In the genomic region with DNA sequence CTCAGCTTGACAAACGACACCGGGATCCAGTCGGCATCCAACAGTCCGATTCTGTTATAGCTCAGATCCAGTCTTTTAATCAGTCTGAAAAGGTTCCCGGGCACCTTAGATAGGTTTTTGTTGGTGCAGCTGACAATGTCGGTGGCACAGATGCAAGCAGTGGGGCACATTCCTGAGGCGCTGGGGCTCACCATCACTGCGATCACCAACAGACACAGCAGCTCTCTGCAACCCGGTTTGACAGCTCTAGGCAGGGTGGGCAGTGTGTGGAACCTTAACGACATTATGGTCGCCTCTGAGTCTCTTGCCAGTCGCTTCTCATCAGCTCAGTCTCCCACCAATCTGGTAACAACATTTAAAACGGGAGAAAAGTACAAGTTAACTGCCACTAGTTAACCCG, we compare ENCODE assay signal across 7 mouse cellular contexts. TPM values are rescaled to one million over a fixed set of nuclear protein-coding genes. Genes with fewer than 3 reads are reported as not detected.
DNase-seq lines count a peak whose midpoint lies in the region; ATAC-seq and TF ChIP-seq lines count a peak whose summit lies in the region.

No protein-coding gene starts in this region.

- H3K9ac ChIP-seq in heart, embryonic 15.5 days = no peak overlapping the region
- H3K9ac ChIP-seq in liver, embryonic 14.5 days (replicated peaks) = no peak overlapping the region
- no peak overlapping the region for H3K9ac ChIP-seq in stomach, postnatal 0 days (ENCODE audit: low read length)

- H3K4me1 ChIP-seq in thymus, adult 2 months (replicated peaks; ENCODE audit: control insufficient read depth, insufficient read depth, low read length) = peaks cover 2% of the 10 kb centered on the region; the same call in 1 of the 2 replicates
- 0 out of 2 replicates have a peak, but pooled peaks cover 2% of the 10 kb centered on the region for H3K4me1 ChIP-seq in heart, embryonic 15.5 days (replicated peaks)
- H3K4me1 ChIP-seq in liver, embryonic 14.5 days (replicated peaks; ENCODE audit: control insufficient read depth in 2 of 2, insufficient read depth in 2 of 2, low read length in 1 of 2) = peaks cover 0 to 2% of the 10 kb centered on the region in 2 experiments; a peak in 1 of 4 replicates
- no peaks in the 10 kb centered on the region for H3K4me1 ChIP-seq in stomach, postnatal 0 days (replicated peaks; ENCODE audit: control insufficient read depth, insufficient read depth)

- H3K4me2 ChIP-seq in heart, embryonic 15.5 days = peak overlapping the region; percentile 98
- peak overlapping the region; percentile 77 for H3K4me2 ChIP-seq in liver, embryonic 14.5 days (ENCODE audit: low read depth)
- peak overlapping the region; percentile 94 for H3K4me2 ChIP-seq in stomach, postnatal 0 days (replicated peaks; ENCODE audit: low read depth)

- H3K36me3 ChIP-seq in thymus, adult 2 months (ENCODE audit: control insufficient read depth, insufficient read depth, low read length) = no peaks in the 10 kb centered on the region
- H3K36me3 ChIP-seq in heart, embryonic 15.5 days = no peaks in the 10 kb centered on the region
- no peaks in the 10 kb centered on the region for H3K36me3 ChIP-seq in liver, embryonic 14.5 days (replicated peaks; ENCODE audit: control insufficient read depth, insufficient read depth, low read depth)
- H3K36me3 ChIP-seq in stomach, postnatal 0 days (ENCODE audit: control insufficient read depth, insufficient read depth, low read length) = no peaks in the 10 kb centered on the region

- 30% methylated on average over 14 of the region's 14 CpGs for WGBS in thymus, adult 2 months
- 22% methylated on average over 14 of the region's 14 CpGs for WGBS in heart, embryonic 15.5 days
- WGBS in liver, embryonic 14.5 days (ENCODE audit: insufficient replicate concordance) = 22% methylated on average over 14 of the region's 14 CpGs
- 31% methylated on average over 14 of the region's 14 CpGs for WGBS in stomach, postnatal 0 days

- peaks cover 5% of the 10 kb centered on the region; the same call in 1 of the 2 replicates for H3K27me3 ChIP-seq in thymus, adult 2 months (ENCODE audit: control insufficient read depth, insufficient read depth, low read length)
- H3K27me3 ChIP-seq in heart, embryonic 15.5 days = peaks cover 22% of the 10 kb centered on the region
- H3K27me3 ChIP-seq in liver, embryonic 14.5 days (ENCODE audit: control insufficient read depth, insufficient read depth, low read length) = peaks cover 34% of the 10 kb centered on the region
- H3K27me3 ChIP-seq in stomach, postnatal 0 days (ENCODE audit: control insufficient read depth, insufficient read depth, low read length) = no peaks in the 10 kb centered on the region; the same call in 1 of the 2 replicates

- no peak for TF ChIP-seq EP300 in liver, embryonic 14.5 days (IDR thresholded peaks at IDR 0.05; ENCODE audit: low read depth)
- TF ChIP-seq EP300 in stomach, postnatal 0 days (optimal IDR thresholded peaks at IDR 0.05) = no peak

- H3K27ac ChIP-seq in thymus, adult 2 months (ENCODE audit: control insufficient read depth, insufficient read depth, low read length) = no peak overlapping the region
- H3K27ac ChIP-seq in heart, embryonic 15.5 days = no peak overlapping the region
- H3K27ac ChIP-seq in liver, embryonic 14.5 days = no peak overlapping the region
- no peak overlapping the region for H3K27ac ChIP-seq in stomach, postnatal 0 days (replicated peaks)

- 0 out of 2 replicates have a peak overlapping the region, but pooled peaks have one; percentile 6 for H3K4me3 ChIP-seq in thymus, adult 2 months (ENCODE audit: control insufficient read depth, insufficient read depth, low read length)
- peak overlapping the region; percentile 80 for H3K4me3 ChIP-seq in heart, embryonic 15.5 days
- no peak overlapping the region for H3K4me3 ChIP-seq in liver, embryonic 14.5 days (ENCODE audit: insufficient read depth in 1 of 2, low read depth in 2 of 2, low read length in 2 of 2)
- peak overlapping the region; percentile 81 for H3K4me3 ChIP-seq in stomach, postnatal 0 days (ENCODE audit: low read depth, low read length)

- DNase-seq in thymus, adult 2 months = no peak
- no peak for DNase-seq in thymus, postnatal 14 days
- no peak for DNase-seq in liver, embryonic 14.5 days (ENCODE audit: low read depth in 3 of 3, low spot score in 3 of 3)
- DNase-seq in stomach, postnatal 0 days (ENCODE audit: low spot score) = no peak
- DNase-seq in thymus, postnatal 25 days = no peak
- DNase-seq in frontal cortex, postnatal 10 days (ENCODE audit: low spot score in 2 of 2) = no peak

- no peak for ATAC-seq in heart, embryonic 15.5 days (replicated peaks; ENCODE audit: insufficient number of reproducible peaks, insufficient read depth, low FRiP score, low read depth)
- no peak for ATAC-seq in liver, embryonic 14.5 days (ENCODE audit: insufficient read depth)
- no peak for ATAC-seq in stomach, postnatal 0 days (ENCODE audit: low FRiP score, low TSS enrichment)

- TF ChIP-seq POLR2A in thymus, adult 2 months (IDR thresholded peaks at IDR 0.05; ENCODE audit: control insufficient read depth, extremely low read depth, insufficient read depth, low read length, poor library complexity) = no peak

- no peak for TF ChIP-seq CTCF in thymus, adult 2 months (IDR thresholded peaks at IDR 0.05; ENCODE audit: borderline replicate concordance, control insufficient read depth, extremely low read depth, insufficient read depth, low read length, poor library complexity)
- TF ChIP-seq CTCF in liver, embryonic 14.5 days (IDR thresholded peaks at IDR 0.05; ENCODE audit: low read depth) = no peak
- TF ChIP-seq CTCF in stomach, postnatal 0 days (IDR thresholded peaks at IDR 0.05; ENCODE audit: low read depth) = no peak

- no peaks in the 10 kb centered on the region for H3K9me3 ChIP-seq in heart, embryonic 15.5 days (replicated peaks)
- no peaks in the 10 kb centered on the region for H3K9me3 ChIP-seq in liver, embryonic 14.5 days (ENCODE audit: control insufficient read depth, low read length)
- no peaks in the 10 kb centered on the region for H3K9me3 ChIP-seq in stomach, postnatal 0 days (ENCODE audit: control insufficient read depth, low read length)

RNA-seq across cellular contexts. Expression of gene Pced1b, which starts 0.7 kb away (rescaled TPM):
- 26.5 and 26.7 TPM in 2 replicates for polyA plus RNA-seq in thymus, adult 2 months (2012; rRNA removed)
- polyA plus RNA-seq in heart, embryonic 15.5 days (2015; fragmentation: Nextera tagmentation; extraction: Ambion mirVana) = 1.9 and 2.5 TPM in 2 replicates
- 7.8 and 8.2 TPM in 2 replicates for polyA plus RNA-seq in liver, embryonic 14.5 days (2012; rRNA removed)
- 5.7 TPM in 2 replicates for polyA plus RNA-seq in liver, embryonic 14.5 days (2014; fragmentation: Nextera tagmentation; extraction: Ambion mirVana)
- polyA plus RNA-seq in stomach, postnatal 0 days (2015; fragmentation: Nextera tagmentation; extraction: Ambion mirVana) = 1.6 and 1.8 TPM in 2 replicates

RNA-seq across cellular contexts. Expression of gene Amigo2, which starts 0.8 kb away (rescaled TPM):
- polyA plus RNA-seq in thymus, adult 2 months (2012; rRNA removed) = 2.5 and 2.8 TPM in 2 replicates
- polyA plus RNA-seq in heart, embryonic 15.5 days (2015; fragmentation: Nextera tagmentation; extraction: Ambion mirVana) = 4.5 and 4.6 TPM in 2 replicates
- 0.34 and 0.36 TPM in 2 replicates for polyA plus RNA-seq in liver, embryonic 14.5 days (2012; rRNA removed)
- polyA plus RNA-seq in liver, embryonic 14.5 days (2014; fragmentation: Nextera tagmentation; extraction: Ambion mirVana) = 0.63 and 1.0 TPM in 2 replicates
- polyA plus RNA-seq in stomach, postnatal 0 days (2015; fragmentation: Nextera tagmentation; extraction: Ambion mirVana) = 2.6 and 2.9 TPM in 2 replicates

Comparison
In these comparisons a context has a peak if more than half of its experiments do, and no peak if none do; other contexts are left out.
1. H3K4me3 ChIP-seq: peak in thymus, adult 2 months (single experiment), heart, embryonic 15.5 days (single experiment) and stomach, postnatal 0 days (single experiment); none in liver, embryonic 14.5 days (0 of 2).
2. Peak in every context shown above with its lines, with median percentiles within 50 percentile points of each other: H3K4me2 ChIP-seq.